Mouse (Mus musculus): ENCODE results near the gene Gper1. TPM values are rescaled to one million over a fixed set of nuclear protein-coding genes. Genes with fewer than 3 reads are reported as not detected.
A peak's percentile ranks its signal among the peaks of the same experiment; 100 is the strongest.

Gper1 gene
- total and polyA plus RNA-seq, 3 experiments: not detected

DNA sequence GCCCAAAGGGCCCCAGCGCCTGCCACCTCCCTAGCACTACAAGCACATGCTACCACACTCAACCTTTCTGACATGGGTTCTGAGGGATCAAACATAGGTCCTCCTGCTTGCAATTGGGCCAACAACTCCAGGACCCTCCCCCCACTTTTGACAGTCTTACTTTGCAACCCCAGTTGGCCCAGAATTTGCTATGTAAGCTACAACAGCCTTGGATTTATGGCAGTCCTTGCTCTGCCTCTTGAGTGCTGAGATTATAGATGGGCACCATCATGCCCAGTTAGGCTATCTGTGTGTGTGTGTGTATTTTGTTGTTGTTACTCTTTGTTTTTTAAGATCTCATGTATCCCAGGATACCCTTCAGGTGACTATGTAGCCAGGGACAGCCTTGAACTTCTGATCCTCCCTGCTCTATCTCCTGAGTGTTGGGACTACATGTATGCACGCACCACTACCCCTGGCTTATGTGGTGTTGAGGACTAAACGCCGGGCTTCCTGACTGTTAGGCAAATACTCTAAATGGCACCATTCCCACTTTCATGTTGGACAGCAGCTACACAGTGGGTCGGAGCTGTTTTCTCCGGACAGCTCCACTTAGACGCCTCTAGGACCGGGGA lies 43.1 kb upstream of the Gper1 start:
- TF ChIP-seq POLR2AphosphoS5 (IDR thresholded peaks at IDR 0.05; ENCODE audit: insufficient replicate concordance, low read depth, low read length) (no peak), TAL1 (conservative IDR thresholded peaks at IDR 0.05; ENCODE audit: low read depth, low read length) (no peak), GATA1 (IDR thresholded peaks at IDR 0.05; ENCODE audit: borderline replicate concordance, low read length) (no peak), CTCF (IDR thresholded peaks at IDR 0.05; ENCODE audit: low read depth, low read length) (no peak), GATA2 (IDR thresholded peaks at IDR 0.05; ENCODE audit: borderline replicate concordance, low read depth, low read length) (no peak)
- H3K27me3 ChIP-seq (ENCODE audit: insufficient read depth, low read length): no peaks in the 10 kb centered on the region
- H3K4me1 ChIP-seq (ENCODE audit: insufficient read depth, low read depth, low read length): peaks cover 83% of the 10 kb centered on the region
- peaks cover 41% of the 10 kb centered on the region for H3K36me3 ChIP-seq (replicated peaks)
- H3K9me3 ChIP-seq (replicated peaks): no peaks in the 10 kb centered on the region
- ATAC-seq (ENCODE audit: extremely low read depth, insufficient number of reproducible peaks, low FRiP score, poor library complexity, severe bottlenecking) (no peak), DNase-seq (ENCODE audit: low spot score) (no peak)
- H3K4me3 ChIP-seq (ENCODE audit: low read depth, low read length): peak overlapping the region; percentile 89

DNA sequence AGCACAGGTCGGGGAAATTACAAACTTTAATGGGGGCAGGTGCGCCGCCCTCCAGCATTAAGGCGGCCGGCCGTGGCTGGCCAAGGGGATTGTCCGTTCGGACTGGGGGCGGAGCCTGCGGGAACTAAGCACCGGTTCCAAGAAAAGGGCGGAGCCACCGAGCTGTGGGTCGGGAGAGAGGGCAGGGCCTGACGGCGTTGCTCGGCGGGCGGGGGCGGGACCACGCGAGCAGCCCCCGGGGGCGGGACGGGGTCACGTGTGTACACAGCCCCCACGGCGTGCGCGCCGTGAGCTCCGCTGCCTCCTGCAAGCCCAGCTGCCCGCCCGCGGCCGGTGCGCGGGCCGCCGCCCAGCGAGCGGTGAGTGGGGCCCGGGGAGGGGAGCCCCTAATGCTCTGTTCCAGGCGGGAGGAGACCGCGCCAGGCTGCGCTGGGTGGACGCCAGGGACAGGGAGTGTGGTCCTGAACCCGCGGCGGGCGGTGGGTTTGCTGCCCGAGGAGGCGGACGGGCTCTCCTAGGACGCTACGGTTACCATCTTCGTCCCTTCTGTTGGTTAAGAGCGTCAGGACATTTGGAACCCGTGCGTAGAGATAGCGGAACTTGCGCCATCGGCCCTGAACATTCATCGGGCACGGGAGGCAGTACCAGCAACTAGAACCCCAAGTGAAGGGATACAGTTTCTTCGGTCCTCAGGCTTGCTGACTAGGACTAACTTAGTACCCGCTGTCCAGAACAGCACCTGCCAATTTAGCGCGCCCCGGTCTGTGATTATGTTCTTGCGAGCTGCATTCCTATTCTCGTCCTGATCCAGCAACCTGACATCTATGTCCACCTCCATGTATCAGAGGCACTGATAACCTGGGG lies 42.3 kb upstream of the Gper1 start:
- no peaks in the 10 kb centered on the region for H3K27me3 ChIP-seq (ENCODE audit: insufficient read depth, low read length)
- peaks cover 84% of the 10 kb centered on the region for H3K4me1 ChIP-seq (ENCODE audit: insufficient read depth, low read depth, low read length)
- H3K9me3 ChIP-seq (replicated peaks): no peaks in the 10 kb centered on the region
- H3K4me3 ChIP-seq (ENCODE audit: low read depth, low read length): peak overlapping the region; percentile 89
- no peak for TF ChIP-seq GATA2 (IDR thresholded peaks at IDR 0.05; ENCODE audit: borderline replicate concordance, low read depth, low read length)
- no peak for TF ChIP-seq TAL1 (conservative IDR thresholded peaks at IDR 0.05; ENCODE audit: low read depth, low read length)
- TF ChIP-seq POLR2AphosphoS5 (IDR thresholded peaks at IDR 0.05; ENCODE audit: insufficient replicate concordance, low read depth, low read length): no peak
- no peak for TF ChIP-seq GATA1 (IDR thresholded peaks at IDR 0.05; ENCODE audit: borderline replicate concordance, low read length)
- TF ChIP-seq CTCF (IDR thresholded peaks at IDR 0.05; ENCODE audit: low read depth, low read length): no peak
- DNase-seq (ENCODE audit: low spot score): peak; percentile 80
- ATAC-seq (ENCODE audit: extremely low read depth, insufficient number of reproducible peaks, low FRiP score, poor library complexity, severe bottlenecking): peak; percentile 37
- peaks cover 42% of the 10 kb centered on the region for H3K36me3 ChIP-seq (replicated peaks)

DNA sequence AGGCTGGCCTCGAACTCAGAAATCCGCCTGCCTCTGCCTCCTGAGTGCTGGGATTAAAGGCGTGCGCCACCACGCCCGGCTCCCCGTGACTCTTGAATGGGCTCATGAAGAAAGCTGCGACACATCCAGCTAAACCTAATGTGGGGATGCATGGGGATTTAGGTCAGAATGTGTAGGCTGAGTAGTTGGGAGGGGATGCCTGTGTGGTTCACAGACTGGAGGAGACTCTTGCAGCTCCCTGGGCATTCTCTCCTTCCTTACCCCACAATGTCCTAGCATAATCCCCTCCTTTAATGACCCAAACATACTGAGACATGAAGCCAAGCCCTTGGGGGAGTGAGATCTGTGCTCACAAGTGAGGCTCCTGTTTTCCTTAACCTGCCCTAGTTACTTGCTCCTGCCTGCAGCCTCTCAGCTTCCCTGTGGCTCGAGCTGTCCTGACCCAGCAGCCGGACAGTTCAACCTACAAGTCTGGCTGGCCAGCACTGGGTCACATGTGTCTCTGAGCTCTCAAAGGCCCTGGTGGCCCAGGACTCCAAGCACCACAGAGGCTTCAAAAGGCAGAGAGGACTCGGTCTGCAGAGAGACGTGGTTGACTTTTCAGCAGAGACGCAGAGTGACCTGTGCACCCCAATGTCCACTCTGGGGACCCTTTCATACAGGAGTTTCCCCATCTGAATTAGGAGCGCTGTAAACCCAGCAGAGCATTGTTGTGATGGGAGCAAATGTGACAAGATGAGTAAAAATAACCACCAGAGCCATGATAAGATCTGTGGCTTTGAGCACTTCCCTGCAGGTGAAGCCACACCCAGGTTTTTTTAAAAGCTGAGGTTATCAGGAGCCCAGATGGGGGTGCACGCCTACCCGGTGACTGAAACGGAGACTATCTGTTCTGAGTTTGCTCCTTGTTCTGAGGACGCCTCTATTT lies 41.1 kb upstream of the Gper1 start:
- ATAC-seq (ENCODE audit: extremely low read depth, insufficient number of reproducible peaks, low FRiP score, poor library complexity, severe bottlenecking) (peak; percentile 38), DNase-seq (ENCODE audit: low spot score) (peak; percentile 69)
- peaks cover 46% of the 10 kb centered on the region for H3K36me3 ChIP-seq (replicated peaks)
- no peaks in the 10 kb centered on the region for H3K27me3 ChIP-seq (ENCODE audit: insufficient read depth, low read length)
- peaks cover 85% of the 10 kb centered on the region for H3K4me1 ChIP-seq (ENCODE audit: insufficient read depth, low read depth, low read length)
- no peak for TF ChIP-seq CTCF (IDR thresholded peaks at IDR 0.05; ENCODE audit: low read depth, low read length)
- no peak for TF ChIP-seq GATA1 (IDR thresholded peaks at IDR 0.05; ENCODE audit: borderline replicate concordance, low read length)
- TF ChIP-seq GATA2 (IDR thresholded peaks at IDR 0.05; ENCODE audit: borderline replicate concordance, low read depth, low read length): peak; percentile 85; the same call in 1 of the 2 replicates
- TF ChIP-seq TAL1 (conservative IDR thresholded peaks at IDR 0.05; ENCODE audit: low read depth, low read length): peak; percentile 70
- peak; percentile 75; the same call in 1 of the 2 replicates for TF ChIP-seq POLR2AphosphoS5 (IDR thresholded peaks at IDR 0.05; ENCODE audit: insufficient replicate concordance, low read depth, low read length)
- no peaks in the 10 kb centered on the region for H3K9me3 ChIP-seq (replicated peaks)
- peak overlapping the region; percentile 89 for H3K4me3 ChIP-seq (ENCODE audit: low read depth, low read length)

DNA sequence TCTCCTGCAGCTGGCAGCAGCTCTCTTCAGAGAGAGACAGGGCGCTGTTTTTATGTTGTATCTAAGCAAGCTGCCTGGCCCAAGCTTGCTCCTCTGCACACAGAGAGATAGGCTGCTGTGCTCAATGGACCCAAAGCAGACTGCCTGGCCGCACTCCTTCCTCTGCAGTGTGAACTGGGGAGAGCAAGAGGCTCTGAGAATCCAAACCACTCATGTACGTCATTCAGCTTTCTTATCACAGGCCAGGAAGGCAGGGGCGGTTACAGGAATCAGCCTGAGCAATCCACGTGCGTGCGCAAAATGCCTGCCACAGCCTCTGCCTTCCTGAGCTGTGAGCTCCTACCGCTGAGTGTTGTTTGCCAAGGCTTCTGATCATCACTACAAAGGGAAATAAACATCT lies 40.2 kb upstream of the Gper1 start:
- H3K9me3 ChIP-seq (replicated peaks): no peaks in the 10 kb centered on the region
- peaks cover 85% of the 10 kb centered on the region for H3K4me1 ChIP-seq (ENCODE audit: insufficient read depth, low read depth, low read length)
- H3K27me3 ChIP-seq (ENCODE audit: insufficient read depth, low read length): no peaks in the 10 kb centered on the region
- peaks cover 55% of the 10 kb centered on the region for H3K36me3 ChIP-seq (replicated peaks)
- peak; percentile 80 for DNase-seq (ENCODE audit: low spot score)
- peak; percentile 72 for ATAC-seq (ENCODE audit: extremely low read depth, insufficient number of reproducible peaks, low FRiP score, poor library complexity, severe bottlenecking)
- TF ChIP-seq TAL1 (conservative IDR thresholded peaks at IDR 0.05; ENCODE audit: low read depth, low read length) (no peak; the same call in none of the 2 replicates), GATA1 (IDR thresholded peaks at IDR 0.05; ENCODE audit: borderline replicate concordance, low read length) (no peak), POLR2AphosphoS5 (IDR thresholded peaks at IDR 0.05; ENCODE audit: insufficient replicate concordance, low read depth, low read length) (no peak), CTCF (IDR thresholded peaks at IDR 0.05; ENCODE audit: low read depth, low read length) (no peak), GATA2 (IDR thresholded peaks at IDR 0.05; ENCODE audit: borderline replicate concordance, low read depth, low read length) (no peak)
- H3K4me3 ChIP-seq (ENCODE audit: low read depth, low read length): peak overlapping the region; percentile 89

DNA sequence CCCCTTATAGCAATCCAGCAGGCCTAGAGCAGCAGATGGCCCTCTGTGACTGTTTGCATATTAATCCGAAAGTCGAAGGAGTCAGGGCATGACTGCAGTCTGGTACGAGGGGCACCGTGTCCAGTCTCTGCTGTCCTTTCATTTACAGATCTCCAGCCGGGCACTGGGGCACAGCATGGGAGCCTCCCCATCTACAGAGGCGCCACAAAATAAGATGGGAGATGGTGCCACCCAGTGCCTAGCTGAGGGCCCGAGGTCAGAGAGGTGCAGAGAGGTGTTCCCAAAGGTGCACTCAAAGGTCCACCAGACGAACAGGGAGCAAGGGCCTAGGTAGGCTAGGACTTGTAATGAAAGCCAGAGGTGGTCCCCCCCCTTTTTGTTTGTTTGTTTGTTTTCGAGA lies 39.7 kb upstream of the Gper1 start:
- H3K36me3 ChIP-seq (replicated peaks): peaks cover 58% of the 10 kb centered on the region
- H3K4me1 ChIP-seq (ENCODE audit: insufficient read depth, low read depth, low read length): peaks cover 85% of the 10 kb centered on the region
- H3K27me3 ChIP-seq (ENCODE audit: insufficient read depth, low read length): no peaks in the 10 kb centered on the region
- TF ChIP-seq TAL1 (conservative IDR thresholded peaks at IDR 0.05; ENCODE audit: low read depth, low read length) (no peak), POLR2AphosphoS5 (IDR thresholded peaks at IDR 0.05; ENCODE audit: insufficient replicate concordance, low read depth, low read length) (no peak), CTCF (IDR thresholded peaks at IDR 0.05; ENCODE audit: low read depth, low read length) (no peak), GATA2 (IDR thresholded peaks at IDR 0.05; ENCODE audit: borderline replicate concordance, low read depth, low read length) (no peak), GATA1 (IDR thresholded peaks at IDR 0.05; ENCODE audit: borderline replicate concordance, low read length) (no peak)
- no peaks in the 10 kb centered on the region for H3K9me3 ChIP-seq (replicated peaks)
- H3K4me3 ChIP-seq (ENCODE audit: low read depth, low read length): peak overlapping the region; percentile 89
- no peak for ATAC-seq (ENCODE audit: extremely low read depth, insufficient number of reproducible peaks, low FRiP score, poor library complexity, severe bottlenecking)
- no peak for DNase-seq (ENCODE audit: low spot score)

All from G1E (cell line).